13 mouse cellular contexts compared by ENCODE assay signal in genomic region chr8:51298293-51299015, GRCm38 (mm10).
"Had no signal": no experiment of that assay in that cellular context is flagged by ENCODE, and none has a peak within 500 bp of the region (broad histone marks: within the 10 kb centered on the region; RNA-seq: fewer than 3 reads in every experiment).

No protein-coding gene starts in this region.

- H3K4me2 ChIP-seq: liver, embryonic 11.5 days; liver, embryonic 15.5 days; midbrain, embryonic 13.5 days; stomach, embryonic 15.5 days had no signal

- H3K4me3 ChIP-seq: left cerebral cortex, adult 2 months; limb, embryonic 10.5 days; liver, embryonic 15.5 days; midbrain, embryonic 13.5 days; stomach, embryonic 15.5 days had no signal

- H3K27me3 ChIP-seq: liver, embryonic 15.5 days; midbrain, embryonic 13.5 days; stomach, embryonic 15.5 days had no signal

- ATAC-seq: lung, postnatal 0 days; midbrain, embryonic 13.5 days had no signal

- H3K36me3 ChIP-seq: limb, embryonic 10.5 days; liver, embryonic 15.5 days; midbrain, embryonic 13.5 days; stomach, embryonic 15.5 days had no signal

- H3K9me3 ChIP-seq: limb, embryonic 10.5 days; liver, embryonic 15.5 days; midbrain, embryonic 13.5 days; stomach, embryonic 15.5 days had no signal

- H3K9ac ChIP-seq: liver, embryonic 15.5 days; midbrain, embryonic 13.5 days; stomach, embryonic 15.5 days had no signal

- H3K4me1 ChIP-seq: limb, embryonic 10.5 days; liver, embryonic 15.5 days; midbrain, embryonic 13.5 days; stomach, embryonic 15.5 days had no signal

- H3K27ac ChIP-seq: left cerebral cortex, adult 2 months; limb, embryonic 10.5 days; liver, embryonic 15.5 days; midbrain, embryonic 13.5 days; stomach, embryonic 15.5 days had no signal

- DNase-seq: kidney, adult 2 months; kidney, postnatal 25 days; lung, adult 2 months; lung, postnatal 36 days; right cerebral cortex, postnatal 14 days; thymus, postnatal 4 days had no signal
